25 mouse cellular contexts compared by ENCODE assay signal in genomic region chr9:77630764-77631163, GRCm38 (mm10). TPM values are rescaled to one million over a fixed set of nuclear protein-coding genes. Genes with fewer than 3 reads are reported as not detected.
DNase-seq lines count a peak whose midpoint lies in the region; ATAC-seq and TF ChIP-seq lines count a peak whose summit lies in the region.
"Had no signal": no experiment of that assay in that cellular context is flagged by ENCODE, and none has a peak within 500 bp of the region (broad histone marks: within the 10 kb centered on the region; RNA-seq: fewer than 3 reads in every experiment).

No protein-coding gene starts in this region.

- peaks cover 16% of the 10 kb centered on the region; the same call in 1 of the 2 replicates for H3K4me1 ChIP-seq in heart, postnatal 0 days (ENCODE audit: control insufficient read depth, insufficient read depth)
- H3K4me1 ChIP-seq in lung, adult 2 months (ENCODE audit: control insufficient read depth, insufficient read depth, low read length), result no peaks in the 10 kb centered on the region
- H3K4me1 ChIP-seq in neural tube, embryonic 15.5 days, result no peaks in the 10 kb centered on the region
- H3K4me1 ChIP-seq: embryonic facial prominence, embryonic 15.5 days; forebrain, embryonic 10.5 days; forebrain, embryonic 15.5 days; hindbrain, embryonic 13.5 days had no signal

- ATAC-seq in heart, postnatal 0 days (ENCODE audit: insufficient read depth, low read depth), result no peak
- no peak for ATAC-seq in neural tube, embryonic 15.5 days (ENCODE audit: low FRiP score)
- ATAC-seq: forebrain, embryonic 15.5 days; hindbrain, postnatal 0 days had no signal

- H3K9me3 ChIP-seq in heart, postnatal 0 days (replicated peaks; ENCODE audit: control insufficient read depth, low read length), result no peaks in the 10 kb centered on the region
- no peaks in the 10 kb centered on the region for H3K9me3 ChIP-seq in neural tube, embryonic 15.5 days (replicated peaks)
- H3K9me3 ChIP-seq: embryonic facial prominence, embryonic 15.5 days; forebrain, embryonic 10.5 days; forebrain, embryonic 15.5 days; heart, embryonic 13.5 days; hindbrain, embryonic 13.5 days had no signal

- H3K4me2 ChIP-seq in heart, postnatal 0 days (ENCODE audit: low read depth, low read length), result no peak overlapping the region
- H3K4me2 ChIP-seq in neural tube, embryonic 15.5 days, result no peak overlapping the region
- H3K4me2 ChIP-seq: embryonic facial prominence, embryonic 15.5 days; forebrain, embryonic 15.5 days; heart, embryonic 13.5 days; hindbrain, embryonic 13.5 days had no signal

- no peak for TF ChIP-seq CTCF in heart, postnatal 0 days (IDR thresholded peaks at IDR 0.05; ENCODE audit: low read depth)
- no peak for TF ChIP-seq CTCF in lung, adult 2 months (IDR thresholded peaks at IDR 0.05; ENCODE audit: insufficient read depth, low read length)

- no peak overlapping the region for H3K9ac ChIP-seq in heart, postnatal 0 days (replicated peaks; ENCODE audit: low read depth, low read length)
- no peak overlapping the region for H3K9ac ChIP-seq in neural tube, embryonic 15.5 days (replicated peaks)
- H3K9ac ChIP-seq: embryonic facial prominence, embryonic 15.5 days; forebrain, embryonic 15.5 days; heart, embryonic 13.5 days; hindbrain, embryonic 13.5 days had no signal

- whole genome bisulfite sequencing in heart, postnatal 0 days, result 46% methylated on average over 7 of the region's 7 CpGs
- WGBS in lung, adult 2 months, result 59% methylated on average over 7 of the region's 7 CpGs
- 84% methylated on average over 7 of the region's 7 CpGs for WGBS in neural tube, embryonic 15.5 days

- DNase-seq in heart, postnatal 0 days (ENCODE audit: low spot score), result no peak
- no peak for DNase-seq in heart, adult 8-10 months (ENCODE audit: low spot score)
- peak; percentile 45 for DNase-seq in lung, adult 2 months
- DNase-seq in lung, postnatal 10 days, result peak; percentile 42
- DNase-seq in lung, postnatal 4 days, result peak; percentile 24 to 44
- DNase-seq in left cerebral cortex, adult 11 months (ENCODE audit: low spot score), result no peak
- DNase-seq: adrenal gland, adult 2 months; adrenal gland, postnatal 25 days; cerebellum, adult 2 months; cerebellum, postnatal 10 days; embryo, embryonic 11 days; gastrocnemius, postnatal 14 days; heart, adult 2 months; heart, postnatal 14 days had no signal

- H3K27me3 ChIP-seq in heart, postnatal 0 days (ENCODE audit: control insufficient read depth, insufficient read depth, low read length), result no peaks in the 10 kb centered on the region
- no peaks in the 10 kb centered on the region for H3K27me3 ChIP-seq in neural tube, embryonic 15.5 days (replicated peaks)
- H3K27me3 ChIP-seq: CH12.LX; embryonic facial prominence, embryonic 15.5 days; forebrain, embryonic 15.5 days; heart, embryonic 13.5 days; hindbrain, embryonic 13.5 days had no signal

- 0 out of 2 replicates have a peak overlapping the region, but pooled peaks have one; percentile 8 for H3K27ac ChIP-seq in heart, postnatal 0 days (ENCODE audit: low read depth)
- H3K27ac ChIP-seq in neural tube, embryonic 15.5 days (replicated peaks), result no peak overlapping the region
- H3K27ac ChIP-seq: embryonic facial prominence, embryonic 15.5 days; forebrain, embryonic 10.5 days; forebrain, embryonic 15.5 days; heart, adult 2 months; heart, embryonic 13.5 days; hindbrain, embryonic 13.5 days; hindbrain, postnatal 0 days had no signal

- no peak overlapping the region for H3K4me3 ChIP-seq in heart, postnatal 0 days (ENCODE audit: low read depth, low read length)
- no peak overlapping the region for H3K4me3 ChIP-seq in lung, adult 2 months (replicated peaks; ENCODE audit: extremely low read depth, low read depth, low read length)
- no peak overlapping the region for H3K4me3 ChIP-seq in neural tube, embryonic 15.5 days (replicated peaks)
- H3K4me3 ChIP-seq: embryonic facial prominence, embryonic 15.5 days; erythroblast, embryonic 14.5 days; forebrain, embryonic 10.5 days; forebrain, embryonic 15.5 days; heart, adult 2 months; heart, embryonic 13.5 days; hindbrain, embryonic 13.5 days had no signal

- TF ChIP-seq EP300 in heart, postnatal 0 days (IDR thresholded peaks at IDR 0.05; ENCODE audit: low read depth), result no peak

- H3K36me3 ChIP-seq in heart, postnatal 0 days (replicated peaks; ENCODE audit: control insufficient read depth, insufficient read depth, low read length), result no peaks in the 10 kb centered on the region
- no peaks in the 10 kb centered on the region for H3K36me3 ChIP-seq in neural tube, embryonic 15.5 days
- H3K36me3 ChIP-seq: embryonic facial prominence, embryonic 15.5 days; forebrain, embryonic 10.5 days; forebrain, embryonic 15.5 days; heart, embryonic 13.5 days; hindbrain, embryonic 13.5 days had no signal

- no peak for TF ChIP-seq POLR2A in lung, adult 2 months (IDR thresholded peaks at IDR 0.05; ENCODE audit: borderline replicate concordance, extremely low read depth, low read depth, low read length)

RNA-seq across cellular contexts. Expression of gene Klhl31, which starts 5.5 kb away (rescaled TPM):
- 75.3 and 80.7 TPM in 2 replicates for total RNA-seq in heart, postnatal 0 days (2014; rRNA removed; ENCODE audit: low replicate concordance)
- 66.8 TPM in 2 replicates for polyA plus RNA-seq in heart, postnatal 0 days (2015; fragmentation: Nextera tagmentation; extraction: Ambion mirVana)
- total RNA-seq in heart, adult 8-10 months (2022), result 100 to 1,000 TPM; 126 to 143 (median 134) TPM
- polyA plus RNA-seq in lung, adult 2 months (2012; rRNA removed), result 0.32 and 2.5 TPM in 2 replicates
- polyA plus RNA-seq in neural tube, embryonic 15.5 days (2015; fragmentation: Nextera tagmentation; extraction: Ambion mirVana), result 1.0 and 1.2 TPM in 2 replicates
- total RNA-seq: CH12.LX; common myeloid progenitor, adult 5-6 weeks; hematopoietic stem cell, adult 5-6 weeks had no signal
- polyA plus RNA-seq: adrenal gland, adult 2 months; erythroblast, embryonic 14.5 days had no signal

Comparison
In these comparisons a context has a peak if more than half of its experiments do, and no peak if none do; other contexts are left out.
1. DNase-seq: peak in lung, adult 2 months (single experiment), lung, postnatal 10 days (single experiment) and lung, postnatal 4 days (2 of 2); none in heart, postnatal 0 days (single experiment), heart, adult 8-10 months (single experiment) and left cerebral cortex, adult 11 months (single experiment).
2. RNA of gene Klhl31, which starts 5.5 kb away (polyA plus RNA-seq): 66.8 TPM in heart, postnatal 0 days; 0.32 to 2.5 TPM in lung, adult 2 months and 1.0 to 1.2 TPM in neural tube, embryonic 15.5 days; every median in the first group is over 10 times any median in the second.